Mouse (Mus musculus) liver, adult (tissue): Measurements from ENCODE around the gene Rptor.

Source experiments
- GATA4 ChIP-seq: IDR thresholded peaks from 2 replicates; pipeline ENCODE4 v1.6.1; 2014; ENCODE audit warnings: mild to moderate bottlenecking, low read length; ENCODE audit not compliant: insufficient replicate concordance

Rptor gene

GRCm38 (mm10) chr11:119783653-119784052, 180.9 kb downstream of the Rptor start:
- peak; percentile 60; the same call in 1 of the 2 replicates for TF ChIP-seq GATA4

- no peak for TF ChIP-seq GATA4
These were observed 182.1 kb downstream of the Rptor start for GRCm38 (mm10) chr11:119784672-119785341.

GRCm38 (mm10) chr11:119785661-119786384, 183.1 kb downstream of the Rptor start:
- TF ChIP-seq GATA4: no peak

GRCm38 (mm10) chr11:119786385-119786880, 183.7 kb downstream of the Rptor start:
- no peak for TF ChIP-seq GATA4

GRCm38 (mm10) chr11:119788488-119788887, 185.8 kb downstream of the Rptor start:
- TF ChIP-seq GATA4: no peak

- no peak for TF ChIP-seq GATA4
These were observed 186.4 kb downstream of the Rptor start for GRCm38 (mm10) chr11:119788919-119789713.

- no peak for TF ChIP-seq GATA4
These were observed 189.3 kb downstream of the Rptor start for GRCm38 (mm10) chr11:119791923-119792564.

- TF ChIP-seq GATA4: no peak
These were observed 190.7 kb downstream of the Rptor start for GRCm38 (mm10) chr11:119793378-119793777.

GRCm38 (mm10) chr11:119794020-119794419, 191.3 kb downstream of the Rptor start:
- TF ChIP-seq GATA4: no peak

- no peak for TF ChIP-seq GATA4
These were observed 192.0 kb downstream of the Rptor start for GRCm38 (mm10) chr11:119794671-119795070.

- no peak for TF ChIP-seq GATA4
These were observed 193.7 kb downstream of the Rptor start for GRCm38 (mm10) chr11:119796406-119796805.

- no peak for TF ChIP-seq GATA4
These were observed 194.1 kb downstream of the Rptor start for GRCm38 (mm10) chr11:119796846-119797245.

GRCm38 (mm10) chr11:119799536-119799935, 196.8 kb downstream of the Rptor start:
- TF ChIP-seq GATA4: no peak

GRCm38 (mm10) chr11:119801855-119802254, 199.2 kb downstream of the Rptor start:
- TF ChIP-seq GATA4: no peak

- no peak for TF ChIP-seq GATA4
These were observed 200.2 kb downstream of the Rptor start for GRCm38 (mm10) chr11:119802947-119803346.
